Mouse (Mus musculus): Measurements from ENCODE around the gene Golph3.

DNA sequence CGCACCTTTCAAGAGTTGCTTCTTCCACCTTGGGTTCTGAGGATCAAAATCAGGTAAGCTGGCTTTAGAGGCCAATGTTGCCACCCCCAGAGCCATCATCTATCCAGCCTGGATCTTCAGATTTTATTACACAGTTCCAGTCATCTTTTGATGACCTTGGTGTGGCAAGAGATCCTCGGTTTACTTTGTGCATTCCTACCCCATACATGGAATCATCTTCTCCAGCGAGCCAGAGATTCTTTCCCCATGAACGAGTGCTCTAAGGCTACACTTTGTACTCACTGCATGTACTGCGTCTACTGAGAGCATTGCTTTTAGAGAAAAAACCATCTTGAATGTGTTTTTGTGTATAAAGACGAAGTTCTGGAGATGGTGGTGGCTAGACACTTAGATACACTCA, 34.0 kb downstream of the Golph3 start:
- TF ChIP-seq CTCF (IDR thresholded peaks at IDR 0.05; ENCODE audit: control insufficient read depth, insufficient read depth, insufficient read length) (no peak), MAX (IDR thresholded peaks at IDR 0.05) (no peak), USF1 (IDR thresholded peaks at IDR 0.05; ENCODE audit: low read depth) (no peak)
